Mouse (Mus musculus) monocyte, adult 2 months (primary cell): ENCODE measurements around the gene 3110082I17Rik.
A peak's percentile ranks its signal among the peaks of the same experiment; 100 is the strongest.

ENCODE experiments used
- DNase-seq, 2 experiments: peaks; one replicate each; pipeline ENCODE4 v3.0.0; 2022; ENCODE audit warnings: low spot score in 2 of 2, low read depth in 1 of 2

The 3110082I17Rik gene

DNA sequence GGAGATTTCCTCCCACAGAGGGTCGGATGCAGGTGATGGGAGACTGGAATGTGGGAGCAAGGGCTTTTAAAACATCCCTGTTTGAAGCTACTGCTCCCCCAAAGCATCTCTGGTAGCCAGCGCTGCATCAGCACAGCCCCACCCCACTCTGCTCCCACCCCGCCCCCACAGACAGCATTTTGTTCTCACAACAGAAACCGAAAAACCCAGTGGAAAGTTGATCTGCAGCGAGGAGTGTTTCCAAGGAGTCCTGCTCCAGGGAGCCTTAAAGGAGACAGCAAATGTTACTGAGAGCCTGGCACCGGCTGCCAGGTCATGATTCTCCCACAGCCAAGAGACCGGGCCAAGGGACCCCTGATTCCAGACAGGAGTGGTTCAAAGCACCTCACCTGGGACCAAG is 129.6 kb downstream of the 3110082I17Rik start:
- DNase-seq: no peak

DNA sequence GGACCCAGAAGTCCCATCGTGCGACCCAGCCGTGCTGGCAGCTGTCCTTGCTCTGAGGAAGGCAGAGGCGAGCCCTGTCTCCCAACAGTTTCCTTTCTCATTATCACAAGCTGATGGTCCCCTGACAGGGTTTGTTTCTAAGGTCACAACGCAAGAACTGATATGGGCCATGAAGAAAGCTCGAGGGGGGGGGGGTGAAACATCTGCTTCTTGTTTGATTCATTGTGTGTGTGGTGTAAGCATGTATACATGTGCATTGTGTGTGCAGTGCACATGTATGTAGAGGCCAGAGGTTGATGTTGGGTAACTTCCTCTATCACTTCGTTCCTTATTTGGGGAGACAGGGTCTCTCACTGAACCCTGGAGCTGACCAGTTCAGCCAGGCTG is 132.7 kb downstream of the 3110082I17Rik start:
- no peak for DNase-seq

DNA sequence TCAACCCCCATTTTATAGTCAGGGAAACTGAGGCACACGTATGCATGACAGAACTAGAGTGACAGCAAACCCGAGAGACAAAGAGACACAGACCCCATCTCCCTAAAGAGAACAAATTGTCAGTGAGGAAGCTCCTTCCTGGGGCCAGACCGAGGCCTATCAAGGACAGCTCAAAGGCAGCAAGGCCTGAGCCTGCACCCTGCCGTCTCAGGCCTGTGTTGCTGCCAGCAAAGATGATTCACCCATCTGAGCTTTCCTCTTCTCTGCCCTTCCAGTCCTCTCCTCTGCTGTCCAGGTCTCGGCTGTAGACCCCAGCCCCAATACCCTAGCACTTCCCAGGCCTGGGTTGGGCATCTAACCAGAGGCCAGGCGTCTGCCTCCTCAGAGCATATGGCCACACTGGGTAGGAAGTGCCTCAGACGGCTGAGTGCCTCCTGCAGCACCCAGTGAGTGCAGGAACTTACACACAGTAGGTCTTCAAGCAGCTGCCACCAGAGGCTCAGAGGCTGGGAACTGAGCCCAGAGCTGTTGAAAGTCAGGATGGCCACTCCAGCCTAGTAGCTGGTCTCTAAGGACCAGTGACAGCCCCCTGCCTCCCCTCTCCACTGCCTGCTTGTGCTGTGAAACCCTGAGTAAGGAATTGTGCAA is 133.2 kb downstream of the 3110082I17Rik start:
- DNase-seq: no peak

DNA sequence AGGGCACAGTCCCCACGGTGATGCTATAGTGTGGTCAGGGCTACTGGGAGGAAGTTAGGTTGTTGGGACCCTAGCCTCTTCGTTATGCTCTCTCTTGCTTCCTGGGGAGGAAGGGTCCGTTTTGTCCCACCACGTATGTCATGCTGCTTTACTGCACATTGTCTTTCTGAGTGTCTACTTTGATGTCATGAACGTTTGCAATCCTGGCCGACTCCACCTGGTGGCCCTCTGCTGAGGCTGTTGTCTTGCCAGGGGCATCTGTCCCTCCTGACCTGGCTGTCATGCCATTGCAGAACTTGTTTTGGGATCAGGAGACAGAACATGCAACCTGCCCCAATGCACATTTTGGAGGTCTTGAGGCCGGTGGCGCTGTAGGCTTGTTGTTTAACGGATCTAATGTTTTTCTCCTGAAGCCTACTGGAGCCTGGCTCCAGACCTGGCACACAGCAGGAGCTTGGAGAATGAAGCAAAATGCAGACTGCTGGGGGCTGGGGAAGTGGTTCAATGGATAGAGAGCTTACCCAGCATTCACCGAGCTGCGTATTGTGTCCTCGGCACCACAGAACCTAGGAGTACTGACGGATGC is 134.1 kb downstream of the 3110082I17Rik start:
- no peak for DNase-seq

DNA sequence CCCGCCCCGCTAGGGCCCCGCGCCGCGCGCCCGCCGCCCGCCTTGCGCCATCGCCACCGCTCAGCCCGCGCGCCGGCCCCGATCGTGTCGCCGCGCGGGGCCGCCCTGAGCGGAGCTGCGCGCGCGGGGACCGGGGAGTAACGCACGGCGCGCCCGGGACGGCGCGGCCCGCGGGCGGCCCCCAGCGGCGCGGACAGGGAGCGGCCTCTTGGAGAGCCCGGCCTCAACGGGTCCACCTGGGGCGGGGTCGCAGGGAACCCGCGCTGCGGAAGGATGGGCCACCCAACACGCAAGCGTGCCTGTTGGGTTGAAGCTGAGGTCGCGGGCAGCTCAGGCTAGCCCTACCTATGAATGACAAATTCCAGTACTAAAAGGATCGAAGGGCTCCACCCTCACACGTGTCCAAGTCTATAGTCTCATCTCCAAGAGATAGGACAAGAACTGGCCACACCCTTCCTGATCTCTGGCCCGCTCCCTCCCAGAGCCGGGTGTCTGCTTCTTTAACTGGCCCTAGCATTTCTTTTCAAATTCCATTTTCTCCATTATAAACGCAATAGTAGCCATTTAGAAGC is 134.8 kb downstream of the 3110082I17Rik start, which contains the start of gene Adap1:
Adap1 (minus strand) TSS at position 228 of the 572 bp plus-strand sequence.
- peak in 1 of 2 experiments; percentile 49 for DNase-seq

DNA sequence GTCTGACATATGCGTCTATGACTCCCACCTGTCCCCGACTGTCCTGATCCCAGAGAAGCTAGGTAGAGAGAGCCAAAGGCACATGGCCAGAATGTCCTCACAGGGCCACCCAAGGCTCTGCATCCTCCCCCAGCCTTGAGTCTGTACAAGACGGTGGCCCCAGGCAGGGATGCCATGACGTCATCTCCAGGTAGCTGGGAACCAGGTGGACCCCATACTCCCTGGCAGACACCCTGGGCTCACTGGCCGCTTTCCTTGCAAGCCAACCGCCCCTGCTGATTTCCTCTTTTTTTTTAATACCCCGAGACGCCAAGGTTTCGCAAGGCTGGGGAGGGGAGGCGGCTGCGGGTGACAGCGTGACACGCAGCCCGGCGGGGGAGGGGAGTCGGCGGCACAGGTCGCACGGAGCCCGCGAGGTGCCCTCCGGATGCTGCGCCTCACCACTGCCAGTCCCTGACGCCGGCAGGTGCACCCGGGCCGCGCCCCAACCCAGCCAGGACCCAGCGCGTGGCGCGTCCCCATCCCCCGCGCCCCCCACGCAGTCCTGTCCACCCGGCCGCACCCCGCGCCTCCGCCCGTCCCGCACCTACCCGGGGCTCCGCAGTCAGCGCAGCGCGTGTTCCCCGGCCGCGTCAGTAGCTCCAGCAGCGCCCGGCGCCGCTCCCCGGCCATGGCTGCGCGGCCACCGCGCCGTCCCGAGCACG is 135.5 kb downstream of the 3110082I17Rik start:
- peak; percentile 68 to 80 for DNase-seq

DNA sequence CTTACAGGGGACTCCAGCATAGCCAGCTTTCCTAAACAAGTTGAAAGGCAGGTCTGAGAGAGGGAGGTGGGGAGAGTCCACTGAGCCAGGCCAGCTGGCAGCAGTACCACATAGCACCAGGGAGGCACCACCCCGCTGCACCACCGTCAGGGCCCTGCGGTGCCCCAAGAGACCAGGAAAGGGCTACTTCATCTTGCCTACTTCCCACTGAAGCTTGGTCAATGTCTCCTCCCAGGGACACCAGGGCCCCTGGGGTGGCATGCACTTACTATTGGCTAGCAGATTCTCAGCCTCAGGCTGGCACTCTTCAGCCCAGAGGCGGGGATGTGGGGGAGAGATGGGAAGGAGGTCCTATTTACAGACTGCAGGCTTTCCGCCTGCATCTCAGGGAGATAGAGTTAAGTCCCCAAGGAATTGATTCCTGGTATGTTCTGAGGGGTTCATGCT is 136.3 kb downstream of the 3110082I17Rik start:
- DNase-seq: peak in 1 of 2 experiments; percentile 44

DNA sequence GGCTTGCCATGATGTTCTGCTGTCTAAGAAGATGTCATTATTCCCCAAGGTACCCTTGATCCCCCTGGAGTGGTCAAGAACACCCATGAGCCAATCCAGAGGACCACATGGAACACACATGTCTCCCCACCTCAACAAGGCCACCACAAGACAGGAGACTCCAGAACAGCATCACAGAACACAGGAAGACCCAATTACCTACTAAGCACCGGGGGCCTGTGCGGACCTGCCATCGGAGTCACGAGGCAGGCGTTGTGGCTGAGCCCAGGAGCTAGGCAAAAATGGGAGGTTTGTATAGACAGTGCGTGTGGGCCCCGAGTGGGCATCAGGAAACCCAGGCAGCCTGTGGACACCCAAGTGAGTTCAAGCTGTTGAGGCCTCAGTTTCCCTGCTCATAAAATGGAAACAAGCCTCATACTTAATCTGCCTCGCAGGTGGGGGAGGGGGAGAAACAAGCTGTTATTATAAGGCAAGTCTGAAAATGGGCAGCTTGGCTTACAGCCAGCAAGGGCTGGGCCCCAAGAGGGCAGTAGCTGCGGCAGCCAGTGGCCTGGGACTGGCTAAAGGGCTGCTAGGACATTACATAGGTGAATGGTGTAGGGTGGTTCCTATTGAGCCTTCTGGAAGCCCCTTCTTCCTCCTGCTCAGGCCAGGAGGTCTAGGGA is 136.9 kb downstream of the 3110082I17Rik start:
- DNase-seq: no peak

DNA sequence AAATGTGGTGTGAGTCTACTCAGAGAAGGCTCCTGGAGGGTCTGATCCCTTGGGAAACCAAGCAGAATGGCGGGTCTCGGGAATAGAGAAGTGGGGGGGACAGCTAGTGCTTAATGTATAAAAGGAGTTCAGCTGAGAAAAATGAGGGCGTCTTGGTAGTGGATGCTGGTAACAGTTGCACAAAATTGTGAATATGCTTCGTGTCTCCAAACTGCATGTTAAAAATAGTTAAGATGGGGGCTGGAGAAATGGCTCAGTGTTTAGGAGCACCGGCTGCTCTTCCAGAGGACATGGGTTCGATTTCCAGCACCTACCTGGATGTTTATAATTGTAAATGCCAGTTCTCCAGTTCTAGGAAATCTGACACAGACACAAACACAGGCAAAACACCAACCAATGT is 139.0 kb downstream of the 3110082I17Rik start:
- DNase-seq: no peak

DNA sequence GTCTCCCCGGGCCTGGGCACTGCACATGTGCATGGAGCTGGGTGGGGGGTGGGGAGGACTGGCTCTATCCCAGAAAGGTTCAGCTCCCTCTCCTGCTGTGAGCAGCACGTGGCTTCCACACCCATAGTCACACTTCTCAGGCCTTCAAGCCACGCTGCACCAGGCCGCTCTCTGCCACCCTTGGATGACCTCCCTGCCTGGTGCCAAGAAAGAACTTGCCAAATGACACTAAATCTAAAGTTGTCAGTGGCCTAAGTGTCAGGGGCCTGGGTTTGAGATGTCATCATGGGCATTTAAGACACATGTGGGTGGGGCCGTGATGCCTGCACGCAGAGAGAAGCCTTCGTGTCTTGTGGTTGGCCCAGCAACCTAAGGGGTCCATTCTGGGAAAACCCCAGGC is 139.9 kb downstream of the 3110082I17Rik start:
- no peak for DNase-seq

DNA sequence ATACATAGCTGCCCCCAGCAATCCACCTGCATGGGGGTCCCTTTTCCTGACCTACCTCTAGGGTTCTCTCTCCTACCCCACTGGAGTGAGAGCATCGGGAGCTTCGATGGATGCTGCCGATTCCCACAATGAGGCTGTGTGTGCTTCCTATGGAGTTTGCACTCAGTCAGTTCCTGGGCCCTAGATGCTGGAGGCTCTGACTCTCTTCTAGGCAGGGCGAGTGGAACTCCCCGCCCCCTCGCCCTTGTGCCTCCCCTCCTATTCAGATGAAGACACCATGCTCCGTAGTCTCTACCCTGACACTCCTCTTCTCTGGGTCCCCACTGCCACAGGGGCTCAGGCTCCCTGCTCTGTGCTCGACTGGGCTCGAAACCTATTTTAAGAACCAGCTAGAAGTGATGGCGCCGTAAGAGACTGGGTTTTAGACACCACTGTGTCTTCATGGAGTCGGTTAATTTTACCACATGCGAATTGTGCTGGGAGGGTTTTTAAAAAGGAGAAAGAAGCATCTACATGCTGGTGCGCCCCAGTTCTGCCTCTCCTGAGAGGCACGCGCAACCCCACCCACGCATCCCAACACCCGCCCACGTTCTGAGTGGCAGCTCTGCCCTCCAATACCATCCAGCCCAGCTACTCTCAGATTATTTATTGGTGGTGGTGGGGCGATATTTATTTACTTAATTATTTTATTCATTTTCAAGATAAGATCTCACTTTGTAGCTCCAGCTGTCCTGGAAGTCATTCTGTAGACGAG is 142.4 kb downstream of the 3110082I17Rik start:
- no peak for DNase-seq

DNA sequence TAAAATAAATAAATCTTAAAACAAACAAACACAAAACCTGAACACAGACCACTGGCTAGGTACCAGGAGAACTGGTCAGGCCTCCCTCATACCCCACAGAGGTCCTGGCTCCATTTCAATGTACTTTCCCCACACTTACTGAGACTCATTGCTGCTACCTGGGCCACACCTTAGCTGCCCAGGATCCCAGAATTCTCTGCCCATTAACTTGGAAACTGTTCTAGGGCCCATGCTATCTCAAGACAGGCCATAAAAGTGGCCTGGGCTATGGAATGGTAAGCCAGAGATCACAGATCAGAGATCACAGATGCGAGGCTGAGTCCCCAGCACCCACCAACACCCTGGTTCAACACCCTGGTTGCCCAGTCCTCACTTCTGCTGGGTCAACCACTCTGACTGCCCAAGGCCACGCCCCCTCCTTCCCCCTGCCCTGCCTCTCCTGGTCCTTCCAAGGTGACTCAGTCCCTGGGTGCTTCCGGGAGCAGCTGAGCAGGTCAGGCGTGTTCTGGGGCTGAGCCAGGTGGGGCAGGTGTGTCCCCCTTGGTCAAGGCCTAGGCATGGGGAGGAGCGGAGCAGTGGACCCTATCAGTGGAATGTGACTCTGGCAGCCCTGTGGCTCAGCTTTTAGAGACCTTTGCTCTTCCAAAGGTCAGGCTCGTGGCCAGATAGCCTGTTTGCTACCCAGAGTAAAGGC is 143.2 kb downstream of the 3110082I17Rik start:
- no peak for DNase-seq

DNA sequence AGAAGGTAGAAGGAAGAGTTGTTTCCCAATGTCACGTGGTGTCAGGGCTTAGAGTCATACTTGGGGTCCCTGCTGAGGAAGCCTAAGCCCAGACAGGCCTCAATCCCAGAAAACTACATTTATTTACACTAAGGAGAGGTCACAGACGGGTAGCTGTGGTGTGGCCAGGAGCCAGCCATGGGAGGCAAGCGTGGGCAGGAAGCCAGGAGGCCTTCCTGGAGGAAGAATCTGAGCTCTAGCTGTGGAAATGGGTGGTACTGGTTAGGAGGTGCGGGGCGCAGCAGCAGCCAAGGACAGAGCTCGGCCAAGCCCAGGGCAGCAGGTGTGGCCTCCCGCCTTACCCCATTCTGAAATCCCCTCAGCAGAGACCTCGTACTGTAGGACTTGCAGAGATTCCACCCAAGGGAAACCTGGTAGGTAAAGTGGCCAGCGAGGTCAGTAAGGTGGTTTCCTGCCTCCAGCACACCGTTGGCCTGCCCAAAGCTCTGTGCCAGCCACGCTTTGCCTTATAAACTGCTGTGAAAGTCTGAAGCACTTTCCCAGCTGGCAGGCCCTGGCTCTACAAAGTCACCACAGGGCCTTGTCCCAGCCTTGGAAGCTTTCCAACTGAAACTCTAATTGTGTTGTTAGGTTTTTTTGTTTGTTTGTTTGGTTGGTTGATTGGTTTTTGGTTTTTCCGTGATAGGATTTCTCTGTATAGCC is 145.2 kb downstream of the 3110082I17Rik start:
- DNase-seq: no peak

DNA sequence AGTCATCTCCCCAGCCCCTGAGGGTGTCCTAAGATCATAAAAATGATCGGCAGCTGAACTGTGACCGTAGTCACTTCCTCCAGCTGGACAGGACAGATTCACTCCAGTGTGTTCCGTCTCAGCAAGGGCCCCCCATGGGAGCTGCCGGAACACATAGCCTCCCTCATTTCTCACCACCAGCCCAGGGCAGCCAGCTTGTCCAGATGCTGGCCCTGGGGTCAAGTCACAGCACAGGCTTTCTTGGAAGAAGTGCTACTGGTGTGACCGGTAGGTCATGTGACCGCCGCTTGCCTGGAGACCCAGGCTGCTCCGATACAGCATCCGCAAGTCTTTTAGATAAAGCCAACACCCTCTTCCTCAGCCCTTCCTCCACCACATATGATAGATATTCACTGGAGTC is 146.8 kb downstream of the 3110082I17Rik start:
- DNase-seq: no peak

DNA sequence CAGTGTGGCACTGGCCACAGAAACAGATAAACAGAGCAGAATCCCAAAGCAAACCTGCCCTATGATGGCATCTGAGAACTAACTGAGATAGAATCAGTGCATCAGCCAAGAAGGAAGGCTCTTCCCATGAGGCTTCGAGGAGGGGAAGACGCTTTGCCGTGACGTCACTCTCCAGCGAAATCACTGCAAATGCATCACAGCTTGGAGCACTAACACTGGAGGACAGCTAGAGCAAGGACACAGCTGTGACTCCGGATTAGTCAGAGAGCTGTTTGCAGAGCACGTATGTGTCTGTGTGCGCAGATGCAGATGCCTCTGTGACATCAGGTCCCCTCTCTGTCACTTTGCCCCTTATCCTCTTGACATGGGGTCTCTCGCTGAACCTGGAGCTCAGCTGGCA is 148.5 kb downstream of the 3110082I17Rik start:
- no peak for DNase-seq

DNA sequence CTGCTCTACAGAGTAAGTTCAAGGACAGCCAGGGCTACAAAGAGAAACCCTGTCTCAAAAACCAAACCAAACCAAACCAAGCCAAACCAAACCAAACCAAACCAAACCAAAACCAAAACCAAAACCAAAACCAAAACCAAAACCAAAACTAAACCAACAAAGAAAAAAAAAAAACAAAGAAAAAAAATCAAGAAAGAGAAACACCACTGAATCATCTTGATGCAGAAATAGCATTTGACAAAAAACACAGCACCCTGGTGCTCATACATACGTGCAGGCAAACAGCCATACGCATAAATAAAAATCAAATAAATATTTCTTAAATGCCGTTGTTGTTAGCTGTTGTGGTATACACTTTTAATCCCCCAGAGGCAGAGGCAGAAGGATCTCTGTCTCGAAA is 149.8 kb downstream of the 3110082I17Rik start:
- DNase-seq: no peak

DNA sequence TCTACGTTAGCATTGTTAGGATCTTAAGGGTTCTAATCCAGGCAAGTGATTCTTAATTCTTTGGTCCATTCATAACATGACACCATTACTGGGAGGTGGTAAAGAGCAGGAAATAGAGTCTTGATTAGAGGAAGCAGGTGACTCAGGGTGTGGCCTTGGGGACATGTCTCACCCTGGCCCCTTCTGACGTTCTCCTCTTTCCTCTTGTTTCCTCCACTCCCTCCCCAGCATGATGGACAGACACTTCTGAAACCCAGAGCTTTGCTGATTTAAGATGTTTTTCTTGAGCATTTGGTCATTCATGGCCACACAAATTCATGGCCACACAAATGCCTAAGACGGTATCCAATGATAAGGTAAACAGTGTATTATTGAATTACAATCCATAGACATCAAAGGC is 150.4 kb downstream of the 3110082I17Rik start:
- no peak for DNase-seq
